Mouse (Mus musculus) ES-Bruce4 (cell line): ENCODE measurements at regions not wholly inside any gene's neighbourhood (a gene's known extent, or its start where the extent isn't known, plus 50 kb on each side); places are given as distances from the start of the nearest gene placed in this dataset.
"Not testable (repeated sequence)": the region's sequence is repeated elsewhere in the genome, so short reads cannot be mapped to it uniquely, and the experiment has no call there.

Experiments
- H3K27ac ChIP-seq: 2 replicates; pipeline ENCODE4 v1.5.1; 2012; ENCODE audit warnings: low read length, inconsistent platforms; ENCODE audit not compliant: insufficient read depth
- H3K27me3 ChIP-seq: 2 replicates; pipeline ENCODE4 v1.6.1; 2012; ENCODE audit warnings: mild to moderate bottlenecking, low read length, inconsistent platforms; ENCODE audit not compliant: control insufficient read depth, poor library complexity, insufficient read depth, severe bottlenecking
- H3K36me3 ChIP-seq: 2 replicates; pipeline ENCODE4 v1.6.1; 2012; ENCODE audit warnings: inconsistent platforms, mild to moderate bottlenecking, low read length, moderate library complexity; ENCODE audit not compliant: control insufficient read depth, poor library complexity, insufficient read depth, severe bottlenecking
- H3K4me1 ChIP-seq: one replicate; pipeline ENCODE4 v1.8.1; 2011; ENCODE audit warnings: low read length; ENCODE audit not compliant: control insufficient read depth, insufficient read depth
- H3K4me3 ChIP-seq: 2 replicates; pipeline ENCODE4 v1.5.1; 2011; ENCODE audit warnings: low read depth, mild to moderate bottlenecking, low read length
- H3K9ac ChIP-seq: 2 replicates; pipeline ENCODE4 v1.6.1; 2012; ENCODE audit warnings: low read depth, mild to moderate bottlenecking, inconsistent platforms; ENCODE audit not compliant: poor library complexity, severe bottlenecking
- H3K9me3 ChIP-seq: replicated peaks from 2 replicates; pipeline ENCODE4 v1.6.1; 2012; ENCODE audit warnings: mild to moderate bottlenecking, low read length, inconsistent platforms; ENCODE audit not compliant: control insufficient read depth, poor library complexity, insufficient read depth, severe bottlenecking
- CTCF ChIP-seq: IDR thresholded peaks from one replicate; pipeline ENCODE4 v1.8.1; 2011; ENCODE audit warnings: low read depth, low read length
- EP300 ChIP-seq: IDR thresholded peaks from 2 replicates; pipeline ENCODE4 v1.6.1; 2011; ENCODE audit warnings: low read depth, low read length; ENCODE audit not compliant: insufficient read depth
- POLR2A ChIP-seq: IDR thresholded peaks from one replicate; pipeline ENCODE4 v1.8.1; 2011; ENCODE audit warnings: low read length; ENCODE audit not compliant: insufficient read depth

DNA sequence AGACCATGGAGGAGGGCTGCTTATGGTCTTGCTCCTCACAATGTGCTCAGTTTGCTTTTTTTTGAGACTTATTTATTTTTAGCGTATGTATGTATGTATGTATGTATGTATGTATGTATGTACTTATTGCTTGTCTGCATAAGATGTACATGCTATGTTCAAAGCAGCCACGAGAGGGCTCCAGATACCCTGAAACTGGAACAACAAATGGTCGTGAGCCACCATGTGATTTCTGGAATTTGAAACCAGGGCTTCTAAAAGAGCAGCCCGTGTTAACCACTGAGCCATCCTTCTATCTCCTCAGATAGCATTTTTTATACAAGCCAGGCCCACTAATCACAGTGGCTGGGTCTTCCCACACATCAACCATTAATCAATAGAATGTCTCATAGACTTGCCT, 611.2 kb downstream of the 5730507C01Rik start:
- no peak for TF ChIP-seq POLR2A
- TF ChIP-seq CTCF: no peak
- no peak for TF ChIP-seq EP300
- Histone ChIP-seq H3K9me3 (peaks cover 3% of the 10 kb centered on the region; the same call in 1 of the 2 replicates), H3K4me1 (no peaks in the 10 kb centered on the region), H3K4me3 (no peak overlapping the region), H3K9ac (no peak overlapping the region), H3K27ac (no peak overlapping the region), H3K36me3 (no peaks in the 10 kb centered on the region), H3K27me3 (no peaks in the 10 kb centered on the region)

DNA sequence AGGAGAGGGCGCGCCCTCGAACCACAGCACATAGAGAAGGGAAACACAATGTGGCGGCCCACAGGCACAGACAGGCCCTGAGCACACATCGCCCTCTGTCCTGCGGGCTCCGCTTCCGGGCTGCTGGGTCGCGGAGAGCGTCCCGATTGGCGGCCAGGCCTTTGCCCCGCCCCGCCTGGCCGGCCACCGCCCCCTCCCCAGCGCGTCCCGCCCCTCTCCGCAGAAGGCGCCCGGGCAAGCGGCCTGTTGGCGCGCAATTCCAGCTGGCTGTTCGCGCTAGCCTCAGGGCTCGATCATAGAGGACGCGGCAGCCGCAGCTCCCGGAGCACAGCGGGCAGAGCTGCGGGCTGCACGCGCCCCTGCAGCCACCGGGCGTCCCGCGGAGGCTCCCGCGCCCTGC, 661.3 kb downstream of the 5730507C01Rik start:
- TF ChIP-seq CTCF (no peak), EP300 (no peak), POLR2A (no peak)
- Histone ChIP-seq H3K27ac (peak overlapping the region; percentile 86), H3K36me3 (no peaks in the 10 kb centered on the region), H3K9me3 (no peaks in the 10 kb centered on the region), H3K9ac (peak overlapping the region; percentile 99), H3K4me3 (peak overlapping the region; percentile 99), H3K4me1 (no peaks in the 10 kb centered on the region), H3K27me3 (no peaks in the 10 kb centered on the region)

DNA sequence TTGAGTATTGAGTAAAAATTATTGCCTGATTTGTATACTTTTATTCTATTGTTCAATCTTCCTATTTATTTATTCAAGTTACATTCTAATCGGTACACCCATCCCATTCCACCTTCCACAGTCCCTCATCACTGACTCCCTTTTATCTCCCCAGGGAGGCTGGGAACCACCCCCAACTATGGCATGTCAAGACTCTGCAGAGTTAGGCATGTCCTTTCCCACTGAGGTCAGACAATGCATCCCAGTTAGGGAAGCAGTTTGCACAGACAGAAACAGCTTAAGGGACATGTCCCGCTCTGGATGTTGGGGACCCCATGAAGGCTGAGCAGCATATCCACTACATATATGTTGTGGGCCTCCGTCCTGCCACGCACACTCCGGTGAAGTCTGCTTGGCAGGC, 678.1 kb downstream of the 5730507C01Rik start:
- no peaks in the 10 kb centered on the region for H3K9me3 ChIP-seq
- TF ChIP-seq CTCF: no peak
- no peak for TF ChIP-seq POLR2A
- TF ChIP-seq EP300: no peak
- no peaks in the 10 kb centered on the region for H3K4me1 ChIP-seq
- no peaks in the 10 kb centered on the region for H3K36me3 ChIP-seq
- no peak overlapping the region for H3K9ac ChIP-seq
- H3K27me3 ChIP-seq: no peaks in the 10 kb centered on the region
- no peak overlapping the region for H3K4me3 ChIP-seq
- H3K27ac ChIP-seq: no peak overlapping the region

DNA sequence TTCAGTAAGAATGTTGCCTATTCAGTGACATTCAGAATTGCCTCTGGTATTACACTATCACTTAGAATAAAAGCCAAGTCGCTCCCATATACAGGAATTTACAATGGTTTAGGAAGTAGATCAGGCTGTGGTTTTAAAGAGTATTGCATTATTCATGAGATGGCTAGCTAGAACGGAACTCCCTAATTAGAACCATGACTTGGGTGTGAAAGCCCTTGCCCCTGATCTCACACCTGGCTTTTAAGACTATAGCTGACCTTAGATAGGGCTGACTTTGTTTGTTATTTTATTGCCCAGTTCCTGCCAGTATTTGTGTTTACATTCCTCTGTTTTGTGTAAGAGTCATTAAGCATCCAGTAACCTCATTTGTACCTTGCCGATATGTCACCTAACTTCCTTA, 678.7 kb downstream of the 5730507C01Rik start:
- H3K27ac ChIP-seq, H3K4me3 ChIP-seq, H3K4me1 ChIP-seq, H3K9ac ChIP-seq, H3K36me3 ChIP-seq, H3K27me3 ChIP-seq, H3K9me3 ChIP-seq: not testable (repeated sequence)

DNA sequence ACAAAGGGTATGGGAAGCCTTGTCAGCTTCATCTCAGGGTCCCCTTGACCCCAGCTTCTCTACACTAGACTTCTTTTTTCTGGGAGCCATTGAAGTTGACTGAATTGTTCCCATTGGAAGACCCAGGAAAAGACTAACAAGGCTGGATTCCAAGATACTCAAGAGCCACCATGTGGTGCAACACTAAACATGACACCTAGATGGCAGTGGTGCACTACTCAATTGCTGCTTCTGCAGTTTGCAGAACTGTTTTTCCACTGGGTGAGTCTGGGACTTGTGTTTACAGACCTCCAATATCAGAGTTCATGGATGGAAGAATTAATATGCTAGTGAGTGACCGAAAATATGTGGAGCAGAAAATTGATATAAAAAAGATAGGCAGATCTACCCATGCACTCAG, 709.7 kb downstream of the 5730507C01Rik start:
- H3K36me3 ChIP-seq, H3K27ac ChIP-seq, H3K27me3 ChIP-seq, H3K9me3 ChIP-seq, H3K4me1 ChIP-seq, H3K9ac ChIP-seq, H3K4me3 ChIP-seq: not testable (repeated sequence)

DNA sequence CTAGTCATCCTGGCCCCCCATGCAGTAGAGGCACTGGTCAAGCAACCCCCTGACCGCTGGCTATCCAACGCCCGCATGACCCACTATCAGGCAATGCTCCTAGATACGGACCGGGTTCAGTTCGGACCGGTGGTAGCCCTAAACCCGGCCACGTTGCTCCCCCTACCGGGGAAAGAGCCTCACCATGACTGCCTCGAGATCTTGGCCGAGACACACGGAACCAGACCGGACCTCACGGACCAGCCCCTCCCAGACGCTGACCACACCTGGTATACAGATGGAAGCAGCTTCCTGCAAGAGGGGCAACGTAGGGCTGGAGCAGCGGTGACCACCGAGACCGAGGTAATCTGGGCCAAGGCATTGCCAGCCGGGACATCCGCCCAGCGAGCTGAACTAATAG, 707.6 kb upstream of the Gm21863 start:
- H3K9ac ChIP-seq, H3K36me3 ChIP-seq, H3K27me3 ChIP-seq, H3K4me1 ChIP-seq, H3K27ac ChIP-seq, H3K4me3 ChIP-seq, H3K9me3 ChIP-seq: not testable (repeated sequence)

DNA sequence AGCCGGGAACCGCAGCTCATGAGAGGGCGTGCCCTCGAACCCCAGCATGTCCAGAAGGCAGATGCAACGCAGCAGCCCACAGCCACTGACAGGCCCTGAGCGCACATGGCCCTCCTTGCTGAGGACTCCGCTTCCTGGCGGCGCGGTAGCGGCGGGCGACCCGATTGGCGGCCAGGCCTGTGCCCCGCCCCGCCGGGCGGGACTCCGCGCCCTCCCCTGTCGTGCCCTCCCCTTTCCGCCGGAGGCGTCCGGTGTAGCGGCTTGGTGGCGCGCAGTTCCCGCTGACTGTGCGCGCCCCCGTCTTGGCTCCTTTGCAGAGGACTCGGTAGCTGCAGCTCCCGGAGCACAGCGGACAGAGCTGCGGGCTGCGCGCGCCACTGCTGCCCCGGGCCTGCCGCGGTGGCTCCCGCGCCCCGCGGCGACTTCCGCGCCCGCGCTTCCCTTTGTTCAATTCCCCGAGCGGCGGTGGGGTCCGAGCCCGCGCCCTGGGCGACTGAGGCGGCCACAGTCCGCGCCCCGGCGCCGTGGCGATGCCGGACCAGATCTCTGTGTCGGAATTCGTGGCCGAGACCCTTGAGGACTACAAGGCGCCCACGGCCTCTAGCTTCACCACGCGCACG, 665.9 kb upstream of the Gm21863 start:
- not testable (repeated sequence) for H3K36me3 ChIP-seq, H3K27me3 ChIP-seq, H3K9me3 ChIP-seq, H3K4me1 ChIP-seq, H3K27ac ChIP-seq
- peak overlapping the region; percentile 73 for H3K4me3 ChIP-seq
- H3K9ac ChIP-seq: peak overlapping the region; percentile 88

DNA sequence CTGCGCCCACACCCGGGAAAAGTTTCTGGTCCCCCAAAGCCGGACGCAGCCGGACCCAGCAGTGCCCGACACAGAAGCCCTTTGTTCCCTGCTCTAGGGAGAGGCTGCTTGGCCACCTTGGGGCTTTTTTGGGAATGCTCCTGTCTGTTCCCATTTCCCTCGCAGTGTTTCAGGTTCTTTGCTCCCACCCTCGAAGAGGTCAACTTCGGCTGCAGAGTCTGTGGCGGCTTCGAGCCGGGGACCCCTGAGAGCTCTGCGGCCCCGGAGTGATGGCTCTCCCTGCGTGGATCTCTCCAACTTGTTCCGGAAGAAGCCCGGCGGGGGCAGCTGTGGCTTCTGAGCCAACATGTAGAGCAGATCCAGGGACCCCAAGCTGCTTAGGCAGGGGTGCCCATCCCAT, 665.3 kb upstream of the Gm21863 start:
- not testable (repeated sequence) for H3K27ac ChIP-seq, H3K27me3 ChIP-seq, H3K36me3 ChIP-seq, H3K9me3 ChIP-seq, H3K4me1 ChIP-seq
- Histone ChIP-seq H3K9ac (peak overlapping the region; percentile 88), H3K4me3 (peak overlapping the region; percentile 73)
